Mouse (Mus musculus) adipose tissue, adult 10 weeks (tissue): ENCODE measurements around the gene Vmn1r111. TPM values are rescaled to one million over a fixed set of nuclear protein-coding genes. Genes with fewer than 3 reads are reported as not detected.

Experiments
- polyA plus RNA-seq: library from polyadenylated mRNA; stranded (reverse); fragments of 350-450 nt; fragmentation: Illumina TruSeq; extraction: RNeasy Lipid Tissue Mini Kit (QIAGEN cat#74804); gene quantifications from one replicate; pipeline ENCODE4 v1.2.3, GENCODE M21; 2014; ENCODE audit warnings: low read depth, low replicate concordance

Vmn1r111 gene
- polyA plus RNA-seq = not detected

GRCm38 (mm10) chr7:20703116-20703515 lies at the start of gene Vmn1r111:
TSS of gene Vmn1r111 (minus strand) at chr7:20703216.

DNA sequence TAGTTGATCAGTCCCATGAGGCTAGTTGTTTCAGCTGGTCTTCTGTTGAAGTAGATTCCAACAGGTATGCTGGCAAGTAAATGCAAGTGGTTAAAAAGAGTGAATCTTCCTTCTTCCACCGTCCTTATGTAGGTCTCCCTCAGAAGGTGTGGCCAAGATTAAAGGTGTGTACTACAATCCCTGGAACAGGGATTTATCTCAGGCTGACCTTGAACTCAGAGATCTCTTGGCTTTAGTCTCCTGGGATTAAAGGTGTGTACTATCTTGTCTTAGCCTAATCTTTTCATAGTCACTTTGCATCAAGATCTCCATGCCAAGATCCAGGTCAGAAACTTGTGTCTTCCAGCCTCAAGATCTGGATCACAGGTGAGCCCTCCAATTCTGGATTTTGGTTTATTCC lies 27.5 kb upstream of the Vmn1r111 start, which contains the start of gene Gm10668:
TSS of gene Gm10668 (minus strand) at position 101 of the 400 bp plus-strand sequence.

DNA sequence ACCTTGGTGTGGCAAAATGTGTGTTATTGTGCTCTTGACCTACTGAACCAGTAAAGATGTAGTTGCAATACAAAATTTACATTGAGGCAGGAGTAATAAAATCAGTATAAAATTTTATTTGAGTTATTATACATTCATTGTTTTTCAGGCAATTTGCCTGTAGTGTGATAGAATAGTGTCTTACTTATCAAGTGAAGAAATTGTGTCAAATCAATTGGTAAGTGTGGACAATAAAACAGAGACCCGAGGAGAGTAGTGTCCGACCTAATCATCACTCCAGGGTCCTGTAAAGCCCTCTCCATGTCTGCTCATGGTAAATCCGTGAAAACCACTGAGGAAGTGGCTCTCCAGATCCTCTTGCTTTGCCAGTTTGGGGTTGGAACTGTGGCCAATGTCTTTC lies 34.4 kb downstream of the Vmn1r111 start, which contains the start of gene Vmn1r107:
TSS of gene Vmn1r107 (plus strand) at position 301 of the 400 bp plus-strand sequence.

Other genes with a start within 250 kb of the Vmn1r111 start
- gene Gm10670, start 228.3 kb downstream of the Vmn1r111 start, polyA plus RNA-seq = not detected
- not detected for gene Vmn1r103, start 192.7 kb downstream of the Vmn1r111 start, polyA plus RNA-seq
- not detected for gene Vmn1r104, start 169.4 kb downstream of the Vmn1r111 start, polyA plus RNA-seq
- not detected for gene Gm5726, start 157.5 kb downstream of the Vmn1r111 start, polyA plus RNA-seq
- gene Gm4141, start 127.0 kb downstream of the Vmn1r111 start, polyA plus RNA-seq = not detected
- not detected for gene Gm4513, start 104.2 kb downstream of the Vmn1r111 start, polyA plus RNA-seq
- not detected for gene Vmn1r107, start 34.3 kb downstream of the Vmn1r111 start, polyA plus RNA-seq
- not detected for gene Gm10668, start 27.4 kb upstream of the Vmn1r111 start, polyA plus RNA-seq
- gene Vmn1r112, start 68.0 kb upstream of the Vmn1r111 start, polyA plus RNA-seq = not detected
- gene Vmn1r113, start 84.1 kb upstream of the Vmn1r111 start, polyA plus RNA-seq = not detected
- gene Vmn1r114, start 109.0 kb upstream of the Vmn1r111 start, polyA plus RNA-seq = not detected
- not detected for gene Vmn1r115, start 141.8 kb upstream of the Vmn1r111 start, polyA plus RNA-seq
- gene Vmn1r116, start 169.0 kb upstream of the Vmn1r111 start, polyA plus RNA-seq = not detected
- not detected for gene Vmn1r117, start 180.9 kb upstream of the Vmn1r111 start, polyA plus RNA-seq
- gene Vmn1r118, start 209.1 kb upstream of the Vmn1r111 start, polyA plus RNA-seq = not detected